Comparison of ENCODE assay signal across 7 mouse cellular contexts in genomic region chr2:168252639-168253292, GRCm38 (mm10). TPM values are rescaled to one million over a fixed set of nuclear protein-coding genes. Genes with fewer than 3 reads are reported as not detected.
A peak's percentile ranks its signal among the peaks of the same experiment; 100 is the strongest.
DNase-seq lines count a peak whose midpoint lies in the region; ATAC-seq and TF ChIP-seq lines count a peak whose summit lies in the region.

No protein-coding gene starts in this region.

- H3K36me3 ChIP-seq in E14TG2a.4 (ENCODE audit: insufficient read depth, low read length): no peaks in the 10 kb centered on the region
- no peaks in the 10 kb centered on the region for H3K36me3 ChIP-seq in midbrain, embryonic 11.5 days (ENCODE audit: control insufficient read depth, insufficient read depth, low read length)

- no peak for TF ChIP-seq POLR2A in embryonic fibroblast, embryonic 13.5 days (IDR thresholded peaks at IDR 0.05; ENCODE audit: low read depth, low read length)

- no peaks in the 10 kb centered on the region for H3K9me3 ChIP-seq in E14TG2a.4 (ENCODE audit: low read length)
- H3K9me3 ChIP-seq in midbrain, embryonic 11.5 days (ENCODE audit: control insufficient read depth, low read length): no peaks in the 10 kb centered on the region

- no peak overlapping the region for H3K27ac ChIP-seq in embryonic fibroblast, embryonic 13.5 days (ENCODE audit: insufficient read depth, low read length)
- H3K27ac ChIP-seq in midbrain, embryonic 11.5 days (ENCODE audit: low read depth, low read length): no peak overlapping the region

- peaks cover 33% of the 10 kb centered on the region for H3K4me1 ChIP-seq in E14TG2a.4 (replicated peaks; ENCODE audit: low read depth, low read length)
- H3K4me1 ChIP-seq in embryonic fibroblast, embryonic 13.5 days (ENCODE audit: control insufficient read depth, insufficient read depth, low read length): no peaks in the 10 kb centered on the region
- no peaks in the 10 kb centered on the region for H3K4me1 ChIP-seq in midbrain, embryonic 11.5 days (ENCODE audit: control insufficient read depth, insufficient read depth, low read length)

- peak overlapping the region; percentile 52 for H3K4me3 ChIP-seq in E14TG2a.4 (replicated peaks; ENCODE audit: low read length)
- H3K4me3 ChIP-seq in embryonic fibroblast, embryonic 13.5 days (ENCODE audit: insufficient read depth, low read length): no peak overlapping the region
- no peak overlapping the region for H3K4me3 ChIP-seq in midbrain, embryonic 11.5 days (ENCODE audit: low read depth, low read length)

- DNase-seq in A20 (ENCODE audit: low read depth, low spot score): peak; percentile 55
- peak; percentile 55 for DNase-seq in kidney, postnatal 10 days
- DNase-seq in midbrain, embryonic 11.5 days (ENCODE audit: low spot score, missing footprints): peak; percentile 92
- peak; percentile 40 for DNase-seq in thymus, postnatal 25 days
- no peak for DNase-seq in gastrocnemius, adult 18-20 months (ENCODE audit: low spot score)

- WGBS in midbrain, embryonic 11.5 days: 12% methylated on average over 16 of the region's 16 CpGs

- peaks cover 3% of the 10 kb centered on the region; the same call in 1 of the 2 replicates for H3K27me3 ChIP-seq in E14TG2a.4 (ENCODE audit: insufficient read depth, low read length)
- no peaks in the 10 kb centered on the region for H3K27me3 ChIP-seq in midbrain, embryonic 11.5 days (ENCODE audit: control insufficient read depth, insufficient read depth, low read length)

- peak; percentile 61; the same call in 1 of the 2 replicates for ATAC-seq in midbrain, embryonic 11.5 days (ENCODE audit: low FRiP score)

- peak; percentile 94 for TF ChIP-seq CTCF in E14TG2a.4 (conservative IDR thresholded peaks at IDR 0.05; ENCODE audit: low read length)
- TF ChIP-seq CTCF in embryonic fibroblast, embryonic 13.5 days (IDR thresholded peaks at IDR 0.05; ENCODE audit: borderline replicate concordance, insufficient read depth, low read length): peak; percentile 28; the same call in 1 of the 2 replicates

- peak overlapping the region; percentile 22; the same call in 1 of the 2 replicates for H3K4me2 ChIP-seq in midbrain, embryonic 11.5 days

- H3K9ac ChIP-seq in midbrain, embryonic 11.5 days (ENCODE audit: low read length): 0 out of 2 replicates have a peak overlapping the region, but pooled peaks have one; percentile 5

RNA-seq across cellular contexts. Expression of gene Mocs3, which starts 22.3 kb away (rescaled TPM):
- polyA plus RNA-seq in embryonic fibroblast, embryonic 13.5 days (2011; ENCODE audit: insufficient read length, low read depth, missing spikeins): 5.9 and 6.1 TPM in 2 replicates
- 8.0 TPM in 2 replicates for polyA plus RNA-seq in midbrain, embryonic 11.5 days (2014; fragmentation: Nextera tagmentation; extraction: Ambion mirVana)
- total RNA-seq in gastrocnemius, adult 18-20 months (2021): 1 to 10 TPM; 5.0 to 5.1 TPM

RNA-seq across cellular contexts. Expression of gene Dpm1, which starts 22.4 kb away (rescaled TPM):
- 45.4 and 53.9 TPM in 2 replicates for polyA plus RNA-seq in embryonic fibroblast, embryonic 13.5 days (2011; ENCODE audit: insufficient read length, low read depth, missing spikeins)
- polyA plus RNA-seq in midbrain, embryonic 11.5 days (2014; fragmentation: Nextera tagmentation; extraction: Ambion mirVana): 75.4 and 92.2 TPM in 2 replicates
- 10 to 100 TPM; 75.5 to 85.3 TPM for total RNA-seq in gastrocnemius, adult 18-20 months (2021)

RNA-seq across cellular contexts. Expression of gene Gm20716, which starts 22.6 kb away (rescaled TPM):
- 45.6 and 46.6 TPM in 2 replicates for polyA plus RNA-seq in embryonic fibroblast, embryonic 13.5 days (2011; ENCODE audit: insufficient read length, low read depth, missing spikeins)
- 23.8 and 24.6 TPM in 2 replicates for polyA plus RNA-seq in midbrain, embryonic 11.5 days (2014; fragmentation: Nextera tagmentation; extraction: Ambion mirVana)
- total RNA-seq in gastrocnemius, adult 18-20 months (2021): 10 to 100 TPM; 10.1 to 14.1 TPM

RNA-seq across cellular contexts. Expression of gene Kcng1, which starts 28.8 kb away (rescaled TPM):
- polyA plus RNA-seq in embryonic fibroblast, embryonic 13.5 days (2011; ENCODE audit: insufficient read length, low read depth, missing spikeins): 0.65 TPM in 1 of 2 replicates, not detected in the other
- polyA plus RNA-seq in midbrain, embryonic 11.5 days (2014; fragmentation: Nextera tagmentation; extraction: Ambion mirVana): 1.2 and 1.7 TPM in 2 replicates
- total RNA-seq in gastrocnemius, adult 18-20 months (2021): under 1 TPM in 1 of 2 experiments, not detected in 1; 0.09 TPM

RNA-seq across cellular contexts. Expression of gene Adnp, which starts 45.9 kb away (rescaled TPM):
- 50.8 and 80.9 TPM in 2 replicates for polyA plus RNA-seq in embryonic fibroblast, embryonic 13.5 days (2011; ENCODE audit: insufficient read length, low read depth, missing spikeins)
- polyA plus RNA-seq in midbrain, embryonic 11.5 days (2014; fragmentation: Nextera tagmentation; extraction: Ambion mirVana): 6.0 and 9.7 TPM in 2 replicates
- 10 to 100 TPM; 14.4 to 15.6 TPM for total RNA-seq in gastrocnemius, adult 18-20 months (2021)
